Mouse (Mus musculus): ENCODE measurements around the gene Actn3. TPM values are rescaled to one million over a fixed set of nuclear protein-coding genes. Genes with fewer than 3 reads are reported as not detected.

Gene Actn3
- polyA plus RNA-seq, 1 experiment from 2014 or later: 1.5 TPM

DNA sequence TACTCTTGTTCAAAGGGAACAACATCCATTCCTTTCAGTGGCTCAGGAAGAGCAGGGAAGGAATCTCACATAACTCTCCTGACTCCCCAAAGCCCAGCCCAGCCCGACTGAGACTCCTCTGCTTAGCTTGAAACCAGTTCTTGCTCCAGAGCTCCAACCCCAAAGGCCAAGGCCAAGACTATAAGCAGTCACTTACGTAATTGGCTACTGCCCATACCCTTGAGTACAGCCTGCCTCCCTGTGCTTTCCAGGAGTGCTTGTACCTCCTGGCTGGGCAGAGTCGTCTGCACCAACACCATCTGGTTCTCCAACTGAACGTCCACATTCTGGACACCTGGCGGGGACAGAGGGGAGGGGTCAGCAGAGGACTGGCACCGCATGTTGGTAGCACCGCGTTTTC lies 43.7 kb downstream of the Actn3 start:
- Histone ChIP-seq H3K27ac (ENCODE audit: low read depth) (no peak overlapping the region), H3K4me3 (ENCODE audit: low read depth, low read length) (no peak overlapping the region), H3K36me3 (ENCODE audit: insufficient read depth) (peaks cover 8% of the 10 kb centered on the region; the same call in 1 of the 2 replicates), H3K27me3 (ENCODE audit: insufficient read depth, low read length) (no peaks in the 10 kb centered on the region), H3K4me2 (no peak overlapping the region), H3K9ac (no peak overlapping the region), H3K4me1 (ENCODE audit: insufficient read depth) (no peaks in the 10 kb centered on the region), H3K9me3 (ENCODE audit: low read depth, low read length) (no peaks in the 10 kb centered on the region)
- TF ChIP-seq CTCF (IDR thresholded peaks at IDR 0.05; ENCODE audit: low read depth): no peak
- ATAC-seq (ENCODE audit: insufficient read depth) (no peak), DNase-seq (no peak)
- 83% methylated on average over 8 of the region's 8 CpGs for WGBS

- TF ChIP-seq CTCF (IDR thresholded peaks at IDR 0.05; ENCODE audit: low read depth): no peak
- 60% methylated on average over 7 of the region's 7 CpGs for WGBS
- H3K4me3 ChIP-seq (ENCODE audit: low read depth, low read length): no peak overlapping the region
- H3K27me3 ChIP-seq (ENCODE audit: insufficient read depth, low read length): no peaks in the 10 kb centered on the region
- H3K27ac ChIP-seq (ENCODE audit: low read depth): no peak overlapping the region
- H3K36me3 ChIP-seq (ENCODE audit: insufficient read depth): peaks cover 23% of the 10 kb centered on the region; the same call in 1 of the 2 replicates
- no peak for ATAC-seq (ENCODE audit: insufficient read depth)
- H3K4me2 ChIP-seq: no peak overlapping the region
- no peaks in the 10 kb centered on the region for H3K9me3 ChIP-seq (ENCODE audit: low read depth, low read length)
- H3K9ac ChIP-seq: no peak overlapping the region
- no peaks in the 10 kb centered on the region for H3K4me1 ChIP-seq (ENCODE audit: insufficient read depth)
- no peak for DNase-seq
These were observed 48.6 kb downstream of the Actn3 start for GRCm38 (mm10) chr19:4829156-4829555.

DNA sequence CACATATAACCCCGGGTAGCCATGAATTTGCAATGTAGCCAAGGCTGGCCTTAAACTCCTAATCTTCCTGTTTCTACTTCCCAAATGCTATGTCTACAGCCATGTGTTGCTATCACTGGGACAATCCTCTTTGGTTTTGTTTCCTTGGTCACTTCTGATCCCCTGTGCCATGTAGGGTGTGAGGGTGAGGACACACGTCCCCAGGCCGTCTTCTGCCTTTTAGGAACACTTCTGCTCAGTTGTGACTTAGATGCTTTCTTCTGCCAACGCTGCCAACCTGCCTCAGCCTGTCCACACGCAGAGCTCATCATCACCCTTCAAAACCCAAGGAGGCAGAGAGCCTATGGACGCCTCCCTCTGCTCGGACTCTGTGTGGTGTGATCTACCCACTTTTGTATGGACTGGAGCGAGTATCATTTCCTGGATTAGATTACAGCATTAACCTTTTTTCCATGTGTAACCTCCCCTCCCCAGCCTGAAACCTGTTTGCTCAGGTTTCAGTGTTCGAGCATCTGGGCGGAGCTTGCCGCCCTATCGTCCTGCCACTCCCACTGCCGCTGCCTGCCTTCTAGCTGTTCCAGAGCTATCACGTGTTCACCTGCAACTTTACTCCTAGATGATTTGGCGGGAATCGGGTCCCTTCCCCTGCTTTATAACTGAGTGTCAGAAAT lies 49.1 kb downstream of the Actn3 start:
- peaks cover 23% of the 10 kb centered on the region; the same call in 1 of the 2 replicates for H3K36me3 ChIP-seq (ENCODE audit: insufficient read depth)
- no peak for TF ChIP-seq CTCF (IDR thresholded peaks at IDR 0.05; ENCODE audit: low read depth)
- no peaks in the 10 kb centered on the region for H3K4me1 ChIP-seq (ENCODE audit: insufficient read depth)
- no peak overlapping the region for H3K27ac ChIP-seq (ENCODE audit: low read depth)
- DNase-seq (peak; percentile 26), ATAC-seq (ENCODE audit: insufficient read depth) (no peak)
- no peak overlapping the region for H3K4me2 ChIP-seq
- no peak overlapping the region for H3K9ac ChIP-seq
- no peak overlapping the region for H3K4me3 ChIP-seq (ENCODE audit: low read depth, low read length)
- H3K27me3 ChIP-seq (ENCODE audit: insufficient read depth, low read length): no peaks in the 10 kb centered on the region
- 52% methylated on average over 16 of the region's 16 CpGs for WGBS
- no peaks in the 10 kb centered on the region for H3K9me3 ChIP-seq (ENCODE audit: low read depth, low read length)

GRCm38 (mm10) chr19:4820678-4821303 lies 56.9 kb downstream of the Actn3 start:
- Histone ChIP-seq H3K4me1 (ENCODE audit: insufficient read depth) (no peaks in the 10 kb centered on the region), H3K4me2 (no peak overlapping the region), H3K27me3 (ENCODE audit: insufficient read depth, low read length) (no peaks in the 10 kb centered on the region), H3K9me3 (ENCODE audit: low read depth, low read length) (no peaks in the 10 kb centered on the region), H3K27ac (ENCODE audit: low read depth) (no peak overlapping the region), H3K4me3 (ENCODE audit: low read depth, low read length) (no peak overlapping the region), H3K9ac (no peak overlapping the region), H3K36me3 (ENCODE audit: insufficient read depth) (peaks cover 17% of the 10 kb centered on the region; the same call in 1 of the 2 replicates)
- peak; percentile 87 for DNase-seq
- ATAC-seq (ENCODE audit: insufficient read depth): peak; percentile 58
- peak; percentile 39 for TF ChIP-seq CTCF (IDR thresholded peaks at IDR 0.05; ENCODE audit: low read depth)
- WGBS: 66% methylated on average over 5 of the region's 5 CpGs

- Histone ChIP-seq H3K36me3 (ENCODE audit: insufficient read depth) (no peaks in the 10 kb centered on the region), H3K9me3 (ENCODE audit: low read depth, low read length) (no peaks in the 10 kb centered on the region), H3K27me3 (ENCODE audit: insufficient read depth, low read length) (no peaks in the 10 kb centered on the region), H3K9ac (no peak overlapping the region), H3K4me2 (no peak overlapping the region), H3K4me1 (ENCODE audit: insufficient read depth) (no peaks in the 10 kb centered on the region), H3K27ac (ENCODE audit: low read depth) (no peak overlapping the region), H3K4me3 (ENCODE audit: low read depth, low read length) (no peak overlapping the region)
- DNase-seq (peak; percentile 27), ATAC-seq (ENCODE audit: insufficient read depth) (no peak)
- 40% methylated on average over 1 of the region's 1 CpGs for WGBS
- TF ChIP-seq CTCF (IDR thresholded peaks at IDR 0.05; ENCODE audit: low read depth): no peak
These were observed 60.4 kb downstream of the Actn3 start for GRCm38 (mm10) chr19:4817182-4817835.

GRCm38 (mm10) chr19:4813015-4813414 lies 64.7 kb downstream of the Actn3 start:
- DNase-seq: peak; percentile 53
- Histone ChIP-seq H3K27ac (ENCODE audit: low read depth) (no peak overlapping the region), H3K36me3 (ENCODE audit: insufficient read depth) (no peaks in the 10 kb centered on the region), H3K4me3 (ENCODE audit: low read depth, low read length) (no peak overlapping the region), H3K9me3 (ENCODE audit: low read depth, low read length) (no peaks in the 10 kb centered on the region), H3K4me1 (ENCODE audit: insufficient read depth) (peaks cover 14% of the 10 kb centered on the region; the same call in 1 of the 2 replicates), H3K27me3 (ENCODE audit: insufficient read depth, low read length) (no peaks in the 10 kb centered on the region), H3K9ac (no peak overlapping the region), H3K4me2 (no peak overlapping the region)
- 75% methylated on average over 6 of the region's 6 CpGs for WGBS
- TF ChIP-seq CTCF (IDR thresholded peaks at IDR 0.05; ENCODE audit: low read depth): peak; percentile 37; the same call in 1 of the 2 replicates
- no peak for ATAC-seq (ENCODE audit: insufficient read depth)

Measured in lung, embryonic 14.5 days (tissue).